In genomic region chr11:101468731-101469130, GRCm38 (mm10) we compare ENCODE assay signal across 8 mouse cellular contexts. TPM values are rescaled to one million over a fixed set of nuclear protein-coding genes. Genes with fewer than 3 reads are reported as not detected.
A peak's percentile ranks its signal among the peaks of the same experiment; 100 is the strongest.
DNase-seq lines count a peak whose midpoint lies in the region; ATAC-seq lines count a peak whose summit lies in the region.

No protein-coding gene starts in this region.

- WGBS in hindbrain, embryonic 15.5 days, result 3% methylated on average over 13 of the region's 13 CpGs
- WGBS in midbrain, embryonic 16.5 days, result 3% methylated on average over 13 of the region's 13 CpGs

- peak overlapping the region; percentile 85 for H3K9ac ChIP-seq in hindbrain, embryonic 15.5 days
- peak overlapping the region; percentile 90 for H3K9ac ChIP-seq in midbrain, embryonic 16.5 days (ENCODE audit: low read depth, low read length)

- peak; percentile 15 for DNase-seq in kidney, adult 18-20 months
- no peak for DNase-seq in kidney, postnatal 4 days
- DNase-seq in layer of hippocampus, adult 18-20 months (ENCODE audit: low spot score in 2 of 2), result no peak
- no peak for DNase-seq in c-Kit-positive CD71-positive TER-119-positive erythroid progenitor cells, embryonic 14.5 days (ENCODE audit: low spot score)

- H3K27me3 ChIP-seq in hindbrain, embryonic 15.5 days, result no peaks in the 10 kb centered on the region
- no peaks in the 10 kb centered on the region for H3K27me3 ChIP-seq in midbrain, embryonic 16.5 days (ENCODE audit: control insufficient read depth, insufficient read depth, low read depth, low read length)

- no peaks in the 10 kb centered on the region; the same call in 1 of the 2 replicates for H3K36me3 ChIP-seq in hindbrain, embryonic 15.5 days
- H3K36me3 ChIP-seq in midbrain, embryonic 16.5 days (ENCODE audit: control insufficient read depth, insufficient read depth, low read length), result no peaks in the 10 kb centered on the region

- peak overlapping the region; percentile 65 for H3K4me3 ChIP-seq in brown adipose tissue, adult 24 weeks (ENCODE audit: insufficient read depth, low read depth, low read length)
- peak overlapping the region; percentile 95 for H3K4me3 ChIP-seq in hindbrain, embryonic 15.5 days
- H3K4me3 ChIP-seq in midbrain, embryonic 16.5 days (ENCODE audit: low read depth, low read length), result peak overlapping the region; percentile 85

- no peaks in the 10 kb centered on the region for H3K9me3 ChIP-seq in hindbrain, embryonic 15.5 days
- H3K9me3 ChIP-seq in midbrain, embryonic 16.5 days (replicated peaks; ENCODE audit: control insufficient read depth, low read length, poor library complexity, severe bottlenecking), result no peaks in the 10 kb centered on the region

- no peak for ATAC-seq in hindbrain, embryonic 15.5 days (ENCODE audit: low FRiP score, low read depth)
- no peak for ATAC-seq in midbrain, embryonic 16.5 days
- ATAC-seq in granulocyte monocyte progenitor cell, adult 5-6 weeks (replicated peaks; ENCODE audit: poor library complexity, severe bottlenecking), result no peak

- H3K27ac ChIP-seq in brown adipose tissue, adult 24 weeks (replicated peaks; ENCODE audit: low read depth, low read length), result no peak overlapping the region
- H3K27ac ChIP-seq in hindbrain, embryonic 15.5 days (replicated peaks), result peak overlapping the region; percentile 86
- H3K27ac ChIP-seq in midbrain, embryonic 16.5 days (ENCODE audit: low read length), result peak overlapping the region; percentile 82

- H3K4me2 ChIP-seq in hindbrain, embryonic 15.5 days, result peak overlapping the region; percentile 81
- peak overlapping the region; percentile 66 for H3K4me2 ChIP-seq in midbrain, embryonic 16.5 days (ENCODE audit: low read length)

- H3K4me1 ChIP-seq in brown adipose tissue, adult 24 weeks (ENCODE audit: control insufficient read depth, insufficient read depth, insufficient read length, low read length), result peaks cover 3% of the 10 kb centered on the region; the same call in 1 of the 2 replicates
- H3K4me1 ChIP-seq in hindbrain, embryonic 15.5 days (replicated peaks), result peaks cover 51% of the 10 kb centered on the region
- H3K4me1 ChIP-seq in midbrain, embryonic 16.5 days (ENCODE audit: control insufficient read depth, insufficient read depth, low read length), result peaks cover 29% of the 10 kb centered on the region

RNA-seq across cellular contexts. Expression of gene Vat1, which starts 2.7 kb away (rescaled TPM):
- 16.0 and 22.4 TPM in 2 replicates for polyA plus RNA-seq in brown adipose tissue, adult 24 weeks (2012; ENCODE audit: insufficient read depth, insufficient read length, missing spikeins)
- polyA plus RNA-seq in hindbrain, embryonic 15.5 days (2015; fragmentation: Nextera tagmentation; extraction: Ambion mirVana), result 123 and 135 TPM in 2 replicates
- 134 and 145 TPM in 2 replicates for polyA plus RNA-seq in midbrain, embryonic 16.5 days (2015; fragmentation: Nextera tagmentation; extraction: Ambion mirVana)
- total RNA-seq in layer of hippocampus, adult 18-20 months (2021), result 10 to 100 TPM; 32.1 to 33.8 TPM
- 77.1 and 85.8 TPM in 2 replicates for total RNA-seq in granulocyte monocyte progenitor cell, adult 5-6 weeks (2014; fragmentation: Nextera tagmentation)
- 56.3 and 66.2 TPM in 2 replicates for total RNA-seq in granulocyte monocyte progenitor cell, adult 5-6 weeks (2017)

RNA-seq across cellular contexts. Expression of gene Rnd2, which starts 3.9 kb away (rescaled TPM):
- polyA plus RNA-seq in brown adipose tissue, adult 24 weeks (2012; ENCODE audit: insufficient read depth, insufficient read length, missing spikeins), result 3.7 and 3.8 TPM in 2 replicates
- polyA plus RNA-seq in hindbrain, embryonic 15.5 days (2015; fragmentation: Nextera tagmentation; extraction: Ambion mirVana), result 85.3 and 86.0 TPM in 2 replicates
- 67.7 and 76.5 TPM in 2 replicates for polyA plus RNA-seq in midbrain, embryonic 16.5 days (2015; fragmentation: Nextera tagmentation; extraction: Ambion mirVana)
- total RNA-seq in layer of hippocampus, adult 18-20 months (2021), result 100 to 1,000 TPM; 111 to 120 TPM
- total RNA-seq in granulocyte monocyte progenitor cell, adult 5-6 weeks (2014; fragmentation: Nextera tagmentation), result 1.4 and 3.0 TPM in 2 replicates
- total RNA-seq in granulocyte monocyte progenitor cell, adult 5-6 weeks (2017), result 0.52 and 2.2 TPM in 2 replicates

RNA-seq across cellular contexts. Expression of gene Ifi35, which starts 20.5 kb away (rescaled TPM):
- polyA plus RNA-seq in brown adipose tissue, adult 24 weeks (2012; ENCODE audit: insufficient read depth, insufficient read length, missing spikeins), result 14.8 and 19.7 TPM in 2 replicates
- 4.3 and 5.2 TPM in 2 replicates for polyA plus RNA-seq in hindbrain, embryonic 15.5 days (2015; fragmentation: Nextera tagmentation; extraction: Ambion mirVana)
- polyA plus RNA-seq in midbrain, embryonic 16.5 days (2015; fragmentation: Nextera tagmentation; extraction: Ambion mirVana), result 2.5 and 3.1 TPM in 2 replicates
- 1 to 10 TPM; 2.4 to 2.7 TPM for total RNA-seq in layer of hippocampus, adult 18-20 months (2021)
- 26.9 and 29.5 TPM in 2 replicates for total RNA-seq in granulocyte monocyte progenitor cell, adult 5-6 weeks (2014; fragmentation: Nextera tagmentation)
- total RNA-seq in granulocyte monocyte progenitor cell, adult 5-6 weeks (2017), result 27.7 and 33.0 TPM in 2 replicates

RNA-seq across cellular contexts. Expression of gene Rpl27, which starts 26.6 kb away (rescaled TPM):
- 376 and 386 TPM in 2 replicates for polyA plus RNA-seq in brown adipose tissue, adult 24 weeks (2012; ENCODE audit: insufficient read depth, insufficient read length, missing spikeins)
- 228 and 230 TPM in 2 replicates for polyA plus RNA-seq in hindbrain, embryonic 15.5 days (2015; fragmentation: Nextera tagmentation; extraction: Ambion mirVana)
- polyA plus RNA-seq in midbrain, embryonic 16.5 days (2015; fragmentation: Nextera tagmentation; extraction: Ambion mirVana), result 185 and 220 TPM in 2 replicates
- total RNA-seq in layer of hippocampus, adult 18-20 months (2021), result 10 to 100 TPM; 40.7 to 42.5 TPM
- total RNA-seq in granulocyte monocyte progenitor cell, adult 5-6 weeks (2014; fragmentation: Nextera tagmentation), result 1,057 and 1,193 TPM in 2 replicates
- total RNA-seq in granulocyte monocyte progenitor cell, adult 5-6 weeks (2017), result 795 and 2,552 TPM in 2 replicates

RNA-seq across cellular contexts. Expression of gene Ptges3l, which starts 43.6 kb away (rescaled TPM):
- polyA plus RNA-seq in brown adipose tissue, adult 24 weeks (2012; ENCODE audit: insufficient read depth, insufficient read length, missing spikeins), result 3.8 and 4.2 TPM in 2 replicates
- 3.0 and 4.0 TPM in 2 replicates for polyA plus RNA-seq in hindbrain, embryonic 15.5 days (2015; fragmentation: Nextera tagmentation; extraction: Ambion mirVana)
- polyA plus RNA-seq in midbrain, embryonic 16.5 days (2015; fragmentation: Nextera tagmentation; extraction: Ambion mirVana), result 3.0 and 3.1 TPM in 2 replicates
- total RNA-seq in layer of hippocampus, adult 18-20 months (2021), result 1 to 10 TPM in 1 of 2 experiments, under 1 TPM in 1; 0.99 to 2.0 TPM
- 0.49 and 2.7 TPM in 2 replicates for total RNA-seq in granulocyte monocyte progenitor cell, adult 5-6 weeks (2014; fragmentation: Nextera tagmentation)
- 0.52 and 9.1 TPM in 2 replicates for total RNA-seq in granulocyte monocyte progenitor cell, adult 5-6 weeks (2017)

Comparison
In these comparisons a context has a peak if more than half of its experiments do, and no peak if none do; other contexts are left out.
1. RNA of gene Rnd2, which starts 3.9 kb away (polyA plus RNA-seq): 85.3 to 86.0 TPM in hindbrain, embryonic 15.5 days and 67.7 to 76.5 TPM in midbrain, embryonic 16.5 days; 3.7 to 3.8 TPM in brown adipose tissue, adult 24 weeks; every median in the first group is over 10 times any median in the second.
2. Peak in every context shown above with its lines, with median percentiles within 50 percentile points of each other: H3K4me3 ChIP-seq.